Mouse (Mus musculus): ENCODE data around the gene Fam84a. TPM values are rescaled to one million over a fixed set of nuclear protein-coding genes. Genes with fewer than 3 reads are reported as not detected.

Fam84a gene
- total and polyA plus RNA-seq, 3 experiments = not detected

GRCm38 (mm10) chr12:14150936-14151631 is 770 bp downstream of the Fam84a start:
- dilution Hi-C loops (cut with MboI; ENCODE audit: extremely low pct_ligation_motif_present, extremely low pct_unique_long_range_greater_than_20kb, low sequenced_read_pairs) = no loop called here
- H3K27me3 ChIP-seq (replicated peaks) = no peaks in the 10 kb centered on the region
- no peaks in the 10 kb centered on the region for H3K36me3 ChIP-seq (replicated peaks in 1 of 2; ENCODE audit: control insufficient read depth in 1 of 2, insufficient read depth in 1 of 2, low read length in 1 of 2)
- DNase-seq (ENCODE audit: extremely low read depth) = no peak
- no peak overlapping the region for H3K4me2 ChIP-seq (ENCODE audit: insufficient read depth, low read depth, poor library complexity, severe bottlenecking)
- no peak overlapping the region for H3K4me3 ChIP-seq (replicated peaks in 1 of 3; ENCODE audit: low read depth in 2 of 3, low read length in 2 of 3, poor library complexity in 1 of 3)
- in situ Hi-C loops (cut with MboI; ENCODE audit: low pct_ligation_motif_present, low pct_unique_long_range_greater_than_20kb, low sequenced_read_pairs) = no loop called here
- no peak for TF ChIP-seq BHLHE40 (IDR thresholded peaks at IDR 0.05; ENCODE audit: low read depth, low read length)
- no peak for TF ChIP-seq E2F4 (IDR thresholded peaks at IDR 0.05; ENCODE audit: insufficient replicate concordance, low read depth, low read length)
- no peak for TF ChIP-seq ZNF384 (IDR thresholded peaks at IDR 0.05; ENCODE audit: low read depth, low read length)
- TF ChIP-seq MXI1 (IDR thresholded peaks at IDR 0.05; ENCODE audit: low read depth, low read length) = no peak
- TF ChIP-seq SMC3 (IDR thresholded peaks at IDR 0.05; ENCODE audit: low read depth, low read length) = no peak
- H3K9ac ChIP-seq (ENCODE audit: insufficient read depth, low read depth) = no peak overlapping the region
- H3K27ac ChIP-seq (ENCODE audit: insufficient read depth, low read depth) = no peak overlapping the region
- H3K4me1 ChIP-seq (ENCODE audit: control insufficient read depth in 1 of 2, insufficient read depth in 2 of 2) = no peaks in the 10 kb centered on the region
- peaks cover 22% of the 10 kb centered on the region for H3K9me3 ChIP-seq (replicated peaks; ENCODE audit: low read length)
- no peaks in the 10 kb centered on the region for H3K79me2 ChIP-seq (replicated peaks; ENCODE audit: control insufficient read depth, extremely low read depth, insufficient read depth, poor library complexity, severe bottlenecking)

DNA sequence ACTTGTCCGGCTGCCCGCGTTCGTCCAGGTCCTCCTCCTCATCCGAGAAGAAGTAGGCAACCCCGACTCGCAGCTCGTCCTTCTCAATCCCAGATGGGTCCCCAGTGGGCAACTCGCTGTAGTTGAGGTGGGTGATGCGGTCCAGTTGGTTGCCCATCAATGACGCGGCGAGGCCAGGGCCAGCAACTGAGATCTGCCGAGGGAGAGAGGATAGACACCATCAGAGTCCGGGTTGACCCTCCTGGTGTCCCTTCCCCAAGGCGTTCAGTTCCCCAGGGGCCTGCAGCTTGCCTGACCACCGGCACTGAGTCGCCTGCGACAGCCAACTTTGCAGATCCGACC is 1.3 kb downstream of the Fam84a start:
- no peak overlapping the region for H3K4me2 ChIP-seq (ENCODE audit: insufficient read depth, low read depth, poor library complexity, severe bottlenecking)
- no peak overlapping the region for H3K4me3 ChIP-seq (replicated peaks in 1 of 3; ENCODE audit: low read depth in 2 of 3, low read length in 2 of 3, poor library complexity in 1 of 3)
- peaks cover 22% of the 10 kb centered on the region for H3K9me3 ChIP-seq (replicated peaks; ENCODE audit: low read length)
- H3K9ac ChIP-seq (ENCODE audit: insufficient read depth, low read depth) = no peak overlapping the region
- H3K79me2 ChIP-seq (replicated peaks; ENCODE audit: control insufficient read depth, extremely low read depth, insufficient read depth, poor library complexity, severe bottlenecking) = no peaks in the 10 kb centered on the region
- H3K36me3 ChIP-seq (replicated peaks in 1 of 2; ENCODE audit: control insufficient read depth in 1 of 2, insufficient read depth in 1 of 2, low read length in 1 of 2) = no peaks in the 10 kb centered on the region
- in situ Hi-C loops (cut with MboI; ENCODE audit: low pct_ligation_motif_present, low pct_unique_long_range_greater_than_20kb, low sequenced_read_pairs) (no loop called here), dilution Hi-C loops (cut with MboI; ENCODE audit: extremely low pct_ligation_motif_present, extremely low pct_unique_long_range_greater_than_20kb, low sequenced_read_pairs) (no loop called here)
- no peaks in the 10 kb centered on the region for H3K4me1 ChIP-seq (ENCODE audit: control insufficient read depth in 1 of 2, insufficient read depth in 2 of 2)
- no peaks in the 10 kb centered on the region for H3K27me3 ChIP-seq (replicated peaks)
- TF ChIP-seq USF2 (conservative IDR thresholded peaks at IDR 0.05; ENCODE audit: low read depth, low read length) (no peak), ZMIZ1 (IDR thresholded peaks at IDR 0.05; ENCODE audit: low read depth, low read length) (no peak), ZNF384 (IDR thresholded peaks at IDR 0.05; ENCODE audit: low read depth, low read length) (no peak), KAT2A (IDR thresholded peaks at IDR 0.05; ENCODE audit: insufficient replicate concordance, low read length) (no peak), NRF1 (IDR thresholded peaks at IDR 0.05; ENCODE audit: low read depth, low read length) (no peak), CHD1 (IDR thresholded peaks at IDR 0.05; ENCODE audit: low read depth, low read length) (no peak), PAX5 (IDR thresholded peaks at IDR 0.05; ENCODE audit: low read length) (no peak), RAD21 (IDR thresholded peaks at IDR 0.05; ENCODE audit: low read depth, low read length) (no peak), MAZ (IDR thresholded peaks at IDR 0.05; ENCODE audit: low read depth, low read length) (no peak), USF1 (IDR thresholded peaks at IDR 0.05; ENCODE audit: low read depth, low read length) (no peak), BHLHE40 (IDR thresholded peaks at IDR 0.05; ENCODE audit: low read depth, low read length) (no peak), EP300 (IDR thresholded peaks at IDR 0.05; ENCODE audit: low read length) (no peak), CHD2 (IDR thresholded peaks at IDR 0.05; ENCODE audit: low read length) (no peak), TBP (conservative IDR thresholded peaks at IDR 0.05; ENCODE audit: low read depth, low read length) (no peak), CTCF (conservative IDR thresholded peaks at IDR 0.05 in 1 of 2, IDR thresholded peaks at IDR 0.05 in 1 of 2; ENCODE audit: low read depth in 2 of 2, low read length in 2 of 2) (no peak), JUND (conservative IDR thresholded peaks at IDR 0.05; ENCODE audit: low read depth, low read length) (no peak), MEF2A (IDR thresholded peaks at IDR 0.05; ENCODE audit: borderline replicate concordance, low read depth, low read length) (no peak), ZC3H11A (IDR thresholded peaks at IDR 0.05; ENCODE audit: low read depth, low read length) (no peak), HCFC1 (IDR thresholded peaks at IDR 0.05; ENCODE audit: low read depth, low read length) (no peak), SMC3 (IDR thresholded peaks at IDR 0.05; ENCODE audit: low read depth, low read length) (no peak)
- DNase-seq (ENCODE audit: extremely low read depth) = no peak
- H3K27ac ChIP-seq (ENCODE audit: insufficient read depth, low read depth) = no peak overlapping the region
